Mouse (Mus musculus) heart, adult 2 months (tissue): ENCODE results near the gene Fam149a.

Source experiments
- CTCF ChIP-seq: fragments of 200-600 bp; IDR thresholded peaks from 2 replicates; pipeline ENCODE4 v1.8.1; 2022; ENCODE audit warnings: antibody characterized with exemption, mild to moderate bottlenecking, moderate library complexity
- EP300 ChIP-seq: fragments of 200-500 bp; IDR thresholded peaks from 2 replicates; pipeline ENCODE4 v1.6.1; 2011; ENCODE audit warnings: low read depth, low read length, control low read depth; ENCODE audit not compliant: insufficient read depth

GRCm38 (mm10) chr8:45380598-45380997, 1.5 kb downstream of the Fam149a start:
- TF ChIP-seq CTCF (no peak), EP300 (no peak)
